Mouse (Mus musculus) G1E (cell line): ENCODE measurements around the gene Nsmce1. TPM values are rescaled to one million over a fixed set of nuclear protein-coding genes. Genes with fewer than 3 reads are reported as not detected.

Experiments
- ATAC-seq: 2 replicates; pipeline ENCODE4 v1.8.0; 2016; ENCODE audit warnings: mild to moderate bottlenecking; ENCODE audit not compliant: insufficient number of reproducible peaks, poor library complexity, low FRiP score, severe bottlenecking; ENCODE audit errors: extremely low read depth
- DNase-seq: peaks from one replicate; pipeline ENCODE4 v3.0.0; 2012; ENCODE audit warnings: low spot score
- H3K27me3 ChIP-seq: 2 replicates; pipeline ENCODE4 v1.6.1; 2012; ENCODE audit warnings: mild to moderate bottlenecking, low read length, inconsistent platforms; ENCODE audit not compliant: insufficient read depth
- H3K36me3 ChIP-seq: replicated peaks from 2 replicates; pipeline ENCODE3; 2012; ENCODE audit warnings: mild to moderate bottlenecking, inconsistent platforms
- H3K4me1 ChIP-seq: 2 replicates; pipeline ENCODE4 v1.6.1; 2012; ENCODE audit warnings: low read depth, low read length, inconsistent platforms, mixed read lengths; ENCODE audit not compliant: insufficient read depth
- H3K4me3 ChIP-seq: 2 replicates; pipeline ENCODE4 v1.5.1; 2012; ENCODE audit warnings: low read depth, mild to moderate bottlenecking, inconsistent platforms, low read length, moderate library complexity, mixed read lengths
- H3K9me3 ChIP-seq: replicated peaks from 2 replicates; pipeline ENCODE4 v1.6.1; 2012; ENCODE audit warnings: inconsistent platforms
- CTCF ChIP-seq: IDR thresholded peaks from 2 replicates; pipeline ENCODE4 v1.5.1; 2012; ENCODE audit warnings: low read depth, low read length, inconsistent platforms, mixed read lengths
- GATA1 ChIP-seq: IDR thresholded peaks from 2 replicates; pipeline ENCODE4 v1.6.1; 2012; ENCODE audit warnings: borderline replicate concordance, low read length, inconsistent platforms, mixed read lengths
- GATA2 ChIP-seq: IDR thresholded peaks from 2 replicates; pipeline ENCODE4 v1.6.1; 2012; ENCODE audit warnings: low read depth, low read length, inconsistent platforms, borderline replicate concordance
- POLR2AphosphoS5 ChIP-seq: IDR thresholded peaks from 2 replicates; pipeline ENCODE4 v1.6.1; 2012; ENCODE audit warnings: low read depth, low read length, inconsistent platforms; ENCODE audit not compliant: insufficient replicate concordance
- TAL1 ChIP-seq: conservative IDR thresholded peaks from 2 replicates; pipeline ENCODE4 v1.6.1; 2012; ENCODE audit warnings: low read depth, low read length, inconsistent platforms, mixed read lengths
- polyA plus RNA-seq: library from polyadenylated mRNA; stranded (reverse); fragments of >175 nt; gene quantifications from 2 replicates; pipeline ENCODE4 v1.2.3, GENCODE M21; 2012
- total RNA-seq, 2 experiments: library from RNA; stranded (forward) in 1 of 2; stranded (reverse) in 1 of 2; fragments of 200-1000 nt in 1 of 2; fragments of >200 nt in 1 of 2; fragmentation: Nextera tagmentation in 1 of 2; gene quantifications; 2 replicates each; pipeline ENCODE4 v1.2.3; 2014 to 2017

The Nsmce1 gene
- total and polyA plus RNA-seq, 3 experiments, result 13.0 to 102 (median 44.0) TPM

DNA sequence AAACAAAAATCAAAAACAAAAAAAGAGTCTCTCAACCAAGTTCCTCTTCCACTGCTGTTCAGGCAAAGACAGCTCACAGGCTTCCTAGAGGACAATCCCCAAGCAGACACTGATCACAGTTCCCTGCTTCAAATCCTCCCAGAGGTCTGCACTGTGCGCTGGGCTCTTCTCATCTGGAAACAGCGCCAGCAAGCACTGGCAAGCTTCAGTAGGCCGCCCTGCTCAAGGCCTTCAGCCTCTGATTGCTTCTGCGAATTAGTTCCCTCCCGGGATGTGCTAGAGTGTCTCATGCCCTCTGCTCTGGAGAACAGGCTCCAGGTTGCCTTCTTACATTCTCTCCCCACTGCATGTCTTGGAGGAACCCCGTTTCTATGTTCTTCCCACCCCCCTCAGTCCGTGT lies 6.6 kb downstream of the Nsmce1 start:
- H3K36me3 ChIP-seq, result peaks cover 79% of the 10 kb centered on the region

DNA sequence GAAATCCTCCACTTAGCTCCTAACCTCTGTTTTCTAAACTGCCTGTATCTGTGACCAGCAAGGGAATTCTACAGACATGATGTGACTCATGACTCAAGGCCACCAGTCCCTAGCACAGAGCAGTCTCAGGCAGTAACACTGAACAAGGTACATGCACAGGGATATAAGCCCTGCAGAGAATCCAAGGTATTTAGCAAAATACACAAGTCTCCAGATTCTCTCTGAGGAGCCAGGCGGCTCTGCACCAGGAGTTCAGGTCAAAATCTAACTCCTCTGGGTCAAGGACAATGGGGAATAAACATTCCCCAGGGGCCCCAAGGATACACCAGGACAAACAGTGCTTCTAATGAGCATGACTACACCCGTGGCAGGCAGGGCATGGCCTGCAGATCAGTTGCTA lies 8.5 kb downstream of the Nsmce1 start:
- Histone ChIP-seq H3K9me3 (no peaks in the 10 kb centered on the region), H3K27me3 (no peaks in the 10 kb centered on the region; the same call in 1 of the 2 replicates), H3K36me3 (peaks cover 78% of the 10 kb centered on the region), H3K4me3 (no peak overlapping the region), H3K4me1 (peaks cover 52% of the 10 kb centered on the region)
- no peak for DNase-seq
- ATAC-seq, result no peak
- TF ChIP-seq GATA2, result no peak
- no peak for TF ChIP-seq GATA1
- TF ChIP-seq POLR2AphosphoS5, result no peak
- no peak for TF ChIP-seq TAL1

More for the DNA sequence above, 6.6 kb downstream of the Nsmce1 start:
- ATAC-seq (no peak), DNase-seq (no peak)
- peaks cover 60% of the 10 kb centered on the region for H3K4me1 ChIP-seq
- no peaks in the 10 kb centered on the region for H3K9me3 ChIP-seq
- H3K4me3 ChIP-seq, result no peak overlapping the region
- no peaks in the 10 kb centered on the region; the same call in 1 of the 2 replicates for H3K27me3 ChIP-seq
- TF ChIP-seq CTCF, result no peak
- no peak for TF ChIP-seq GATA2
- no peak for TF ChIP-seq POLR2AphosphoS5
- no peak for TF ChIP-seq GATA1
- TF ChIP-seq TAL1, result no peak

DNA sequence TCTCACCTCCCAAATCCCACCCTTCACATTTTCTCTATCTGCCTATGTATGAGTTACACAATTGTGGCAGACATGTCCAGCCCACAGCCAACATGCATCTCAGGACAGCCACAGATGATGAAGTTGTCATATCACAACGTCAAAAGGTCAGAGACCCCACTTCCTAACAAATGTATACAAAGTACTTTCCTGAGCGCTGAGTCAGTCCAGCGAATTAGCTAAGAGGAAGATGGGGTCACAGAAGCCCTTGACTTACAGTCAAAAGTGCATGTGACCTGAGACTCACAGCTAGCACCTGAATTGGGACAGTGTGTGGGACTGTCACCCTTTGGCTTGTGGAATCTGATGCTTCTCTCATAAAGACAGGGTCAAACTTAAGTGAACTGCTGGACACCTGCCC lies 9.1 kb downstream of the Nsmce1 start:
- H3K4me3 ChIP-seq, result no peak overlapping the region
- DNase-seq (no peak), ATAC-seq (no peak)
- peaks cover 84% of the 10 kb centered on the region for H3K36me3 ChIP-seq
- H3K27me3 ChIP-seq, result peaks cover 3% of the 10 kb centered on the region; the same call in 1 of the 2 replicates
- TF ChIP-seq POLR2AphosphoS5, result no peak
- TF ChIP-seq GATA2, result no peak
- no peak for TF ChIP-seq GATA1
- no peak for TF ChIP-seq CTCF
- no peak for TF ChIP-seq TAL1
- peaks cover 4% of the 10 kb centered on the region for H3K9me3 ChIP-seq
- peaks cover 52% of the 10 kb centered on the region for H3K4me1 ChIP-seq

DNA sequence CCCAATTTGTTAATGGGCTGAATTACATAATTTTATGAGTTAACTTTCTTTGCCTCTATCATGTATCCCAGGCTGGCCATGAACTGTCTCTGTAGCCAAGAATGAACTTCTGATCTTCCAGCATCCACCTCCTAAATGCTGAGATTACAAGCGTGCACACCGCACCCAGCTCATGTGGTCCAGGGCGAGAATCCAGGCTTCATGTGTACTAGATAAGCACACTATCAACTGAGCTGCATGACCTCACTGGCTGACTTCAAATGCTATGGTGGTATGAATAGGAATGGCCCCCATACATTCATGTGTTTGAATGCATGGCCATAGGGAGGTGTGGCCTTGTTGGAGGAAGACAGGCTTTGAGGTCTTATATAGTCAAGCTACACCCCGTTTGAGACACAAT lies 10.9 kb downstream of the Nsmce1 start:
- Histone ChIP-seq H3K9me3 (peaks cover 4% of the 10 kb centered on the region), H3K4me1 (peaks cover 50% of the 10 kb centered on the region), H3K4me3 (no peak overlapping the region), H3K36me3 (peaks cover 90% of the 10 kb centered on the region), H3K27me3 (peaks cover 3% of the 10 kb centered on the region; the same call in 1 of the 2 replicates)
- no peak for DNase-seq
- ATAC-seq, result no peak
- TF ChIP-seq TAL1 (no peak), GATA2 (no peak), GATA1 (no peak), POLR2AphosphoS5 (no peak), CTCF (no peak)

DNA sequence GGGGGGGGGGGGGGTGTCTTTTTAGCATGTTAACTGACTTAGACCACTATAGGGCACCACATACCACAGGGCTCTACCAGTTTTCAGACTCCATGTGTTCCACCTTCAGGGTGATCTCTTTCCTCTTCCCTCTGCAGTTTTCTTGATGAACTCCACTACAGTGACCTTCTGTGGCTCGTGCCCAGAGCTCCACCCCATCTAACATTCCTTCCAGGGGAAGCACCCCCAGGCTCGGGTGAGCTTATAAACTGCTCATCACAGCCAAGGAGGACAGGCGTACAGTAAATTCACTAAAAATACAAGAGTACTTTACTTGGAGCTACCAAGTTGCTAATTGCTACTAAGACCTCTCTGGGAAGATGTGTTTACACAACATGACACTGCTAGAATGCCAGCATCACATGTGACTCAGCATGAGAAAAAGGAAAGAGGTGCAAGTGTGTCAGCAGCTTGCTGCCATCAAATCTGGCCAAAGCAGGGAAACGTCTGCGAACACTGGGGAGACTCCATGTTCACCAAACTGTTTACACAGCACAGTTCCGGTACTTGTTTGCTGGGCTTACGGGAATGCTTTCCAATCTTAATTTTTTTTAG lies 12.9 kb downstream of the Nsmce1 start:
- Histone ChIP-seq H3K4me1 (peaks cover 58% of the 10 kb centered on the region), H3K4me3 (no peak overlapping the region), H3K27me3 (peaks cover 3% of the 10 kb centered on the region; the same call in 1 of the 2 replicates), H3K9me3 (peaks cover 4% of the 10 kb centered on the region), H3K36me3 (peaks cover 89% of the 10 kb centered on the region)
- no peak for DNase-seq
- TF ChIP-seq GATA2 (no peak), CTCF (no peak), POLR2AphosphoS5 (no peak), GATA1 (no peak), TAL1 (no peak)
- ATAC-seq, result no peak

DNA sequence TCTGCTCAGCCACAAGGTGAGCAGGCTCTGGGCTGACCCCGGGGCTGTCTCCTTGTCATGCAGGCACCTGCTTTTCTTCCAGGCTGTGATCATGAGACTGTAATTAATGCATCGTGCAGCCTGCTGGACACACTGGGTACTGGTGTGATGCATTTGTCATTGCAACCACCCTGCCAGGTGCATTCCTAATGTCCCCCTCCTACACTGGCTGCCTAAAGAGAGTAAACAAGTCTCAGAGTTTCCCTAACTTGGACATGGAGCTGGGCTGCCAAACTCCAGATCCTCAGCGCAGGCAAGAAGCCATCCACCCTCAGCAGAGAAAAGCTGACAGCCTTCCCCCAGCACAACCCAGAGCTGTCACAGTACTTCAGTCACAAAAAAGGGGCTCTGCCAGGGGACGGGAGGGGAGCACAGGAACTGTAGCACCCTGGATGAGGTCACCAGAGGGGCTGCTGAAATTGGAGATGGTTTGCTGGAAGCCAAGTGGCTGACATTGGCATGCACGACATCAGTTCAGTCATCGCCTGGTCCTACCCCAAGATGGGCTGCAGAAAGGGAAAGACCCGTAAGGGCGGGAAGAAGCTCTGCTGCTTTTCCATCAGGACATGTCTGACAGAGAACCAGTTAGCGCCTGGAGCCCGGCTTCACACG lies 15.7 kb downstream of the Nsmce1 start:
- Histone ChIP-seq H3K36me3 (peaks cover 75% of the 10 kb centered on the region), H3K4me1 (peaks cover 81% of the 10 kb centered on the region), H3K27me3 (peaks cover 3% of the 10 kb centered on the region; the same call in 1 of the 2 replicates), H3K4me3 (no peak overlapping the region), H3K9me3 (peaks cover 4% of the 10 kb centered on the region)
- TF ChIP-seq CTCF (no peak), TAL1 (no peak), POLR2AphosphoS5 (no peak), GATA2 (no peak), GATA1 (no peak)
- no peak for DNase-seq
- no peak for ATAC-seq
